Mouse (Mus musculus) cerebellum, postnatal 14 days (tissue): Measurements from ENCODE around the gene Ehmt2.

Experiments used
- DNase-seq, 2 experiments: peaks; one replicate each; pipeline ENCODE4 v3.0.0; 2021; ENCODE audit warnings: mixed read lengths in 2 of 2

Gene Ehmt2

GRCm38 (mm10) chr17:34898160-34898586 lies at the start of gene Ehmt2, which contains the start of gene C2:
TSS of gene Ehmt2 (plus strand) at chr17:34898469.
TSS of gene C2 (minus strand) at chr17:34898265.
- DNase-seq = peak; percentile 82 to 87

- DNase-seq = peak; percentile 99
Measured at GRCm38 (mm10) chr17:34849722-34850516, 48.4 kb upstream of the Ehmt2 start, which contains the start of the genes Skiv2l and Nelfe. TSS of gene Skiv2l (minus strand) at chr17:34850210. TSS of gene Nelfe (plus strand) at chr17:34850391.

- DNase-seq = no peak
Measured at GRCm38 (mm10) chr17:34850517-34851125, 47.6 kb upstream of the Ehmt2 start.

- DNase-seq = no peak
Measured at GRCm38 (mm10) chr17:34853511-34853910, 44.8 kb upstream of the Ehmt2 start.

- no peak for DNase-seq
Measured at GRCm38 (mm10) chr17:34854761-34855160, 43.5 kb upstream of the Ehmt2 start.

GRCm38 (mm10) chr17:34855825-34856224 lies 42.4 kb upstream of the Ehmt2 start:
- peak; percentile 68 to 78 for DNase-seq

- no peak for DNase-seq
Measured at GRCm38 (mm10) chr17:34858670-34859069, 39.6 kb upstream of the Ehmt2 start.

GRCm38 (mm10) chr17:34860514-34860913 lies 37.8 kb upstream of the Ehmt2 start:
- DNase-seq = no peak

- no peak for DNase-seq
Measured at GRCm38 (mm10) chr17:34861704-34862415, 36.4 kb upstream of the Ehmt2 start.

- no peak for DNase-seq
Measured at GRCm38 (mm10) chr17:34862416-34863081, 35.7 kb upstream of the Ehmt2 start, which contains the start of gene Cfb. TSS of gene Cfb (minus strand) at chr17:34862518.

GRCm38 (mm10) chr17:34865981-34866380 lies 32.3 kb upstream of the Ehmt2 start:
- no peak for DNase-seq

- no peak for DNase-seq
Measured at GRCm38 (mm10) chr17:34874321-34874720, 23.9 kb upstream of the Ehmt2 start.

- DNase-seq = no peak
Measured at GRCm38 (mm10) chr17:34879336-34879879, 18.9 kb upstream of the Ehmt2 start, which contains the start of gene Zbtb12. TSS of gene Zbtb12 (plus strand) at chr17:34879483.

GRCm38 (mm10) chr17:34881166-34881565 lies 17.1 kb upstream of the Ehmt2 start:
- DNase-seq = no peak

- DNase-seq = no peak
Measured at GRCm38 (mm10) chr17:34881683-34882310, 16.5 kb upstream of the Ehmt2 start, which contains the start of gene Gm20547. TSS of gene Gm20547 (minus strand) at chr17:34882042.

GRCm38 (mm10) chr17:34883332-34883731 lies 14.9 kb upstream of the Ehmt2 start:
- no peak for DNase-seq

GRCm38 (mm10) chr17:34884704-34885103 lies 13.6 kb upstream of the Ehmt2 start:
- DNase-seq = no peak

GRCm38 (mm10) chr17:34885615-34886014 lies 12.7 kb upstream of the Ehmt2 start:
- no peak for DNase-seq

- no peak for DNase-seq
Measured at GRCm38 (mm10) chr17:34887942-34888341, 10.3 kb upstream of the Ehmt2 start.

- no peak for DNase-seq
Measured at GRCm38 (mm10) chr17:34890074-34890743, 8.1 kb upstream of the Ehmt2 start.

GRCm38 (mm10) chr17:34891377-34891776 lies 6.9 kb upstream of the Ehmt2 start:
- DNase-seq = no peak
